Mouse (Mus musculus): ENCODE results near the gene Rbm46.

DNA sequence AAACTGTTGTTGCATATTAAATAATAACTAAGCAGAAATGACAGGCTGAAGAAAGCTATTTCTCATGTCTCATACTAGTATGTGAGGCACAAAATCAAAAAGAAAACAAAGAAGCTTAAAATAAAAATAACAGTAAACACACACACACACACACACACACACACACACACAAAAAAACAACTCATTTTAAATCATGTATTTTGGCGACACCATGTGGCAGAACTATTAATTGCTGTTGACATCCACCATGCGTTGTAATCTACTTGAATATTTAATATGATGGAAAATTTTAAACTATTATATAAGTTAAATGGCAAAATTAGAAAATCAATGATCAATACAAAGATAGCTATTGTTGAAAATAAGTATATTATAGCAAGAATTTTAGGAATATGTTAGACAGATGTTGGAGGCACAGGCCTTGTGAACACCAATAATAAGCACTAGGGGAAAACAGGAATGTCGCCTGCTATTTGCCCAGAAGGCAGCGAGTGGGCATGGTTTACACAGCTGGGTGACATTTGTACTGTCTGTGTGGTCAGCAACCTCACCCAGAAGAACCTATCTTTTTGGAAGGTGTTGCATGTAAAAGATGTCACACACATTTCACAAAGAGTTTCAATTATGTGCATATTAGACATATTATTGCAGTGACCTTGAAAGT is 18.7 kb downstream of the Rbm46 start:
- TF ChIP-seq CTCF (IDR thresholded peaks at IDR 0.05; ENCODE audit: insufficient read depth, low read depth, low read length), result no peak
- no peak for TF ChIP-seq POLR2A (IDR thresholded peaks at IDR 0.05; ENCODE audit: insufficient read depth, low read depth, low read length)

Measured in olfactory bulb, adult 2 months (tissue).